Mouse (Mus musculus) lung, embryonic 14.5 days (tissue): ENCODE results near the gene Pitpnm1. TPM values are rescaled to one million over a fixed set of nuclear protein-coding genes. Genes with fewer than 3 reads are reported as not detected.

Source experiments
- ATAC-seq: fragments of 200-750 bp; cut with Nextera tagmentation; 2 replicates; pipeline ENCODE4 v1.8.0; 2017; ENCODE audit warnings: mild to moderate bottlenecking, moderate TSS enrichment, moderate library complexity; ENCODE audit not compliant: insufficient read depth
- DNase-seq: peaks from one replicate; pipeline ENCODE4 v3.0.0-alpha.2; 2015
- H3K27ac ChIP-seq: fragments of 300-500 bp; sonication (generic); 2 replicates; pipeline ENCODE4 v1.5.1; 2014; ENCODE audit warnings: low read depth, mild to moderate bottlenecking, moderate library complexity
- H3K27me3 ChIP-seq: fragments of 300-500 bp; sonication (generic); 2 replicates; pipeline ENCODE4 v1.6.1; 2014; ENCODE audit warnings: low read length, control low read depth; ENCODE audit not compliant: insufficient read depth
- H3K36me3 ChIP-seq: fragments of 300-500 bp; sonication (generic); 2 replicates; pipeline ENCODE4 v1.6.1; 2014; ENCODE audit warnings: control low read depth; ENCODE audit not compliant: insufficient read depth
- H3K4me1 ChIP-seq: fragments of 300-500 bp; sonication (generic); 2 replicates; pipeline ENCODE4 v1.6.1; 2014; ENCODE audit warnings: antibody characterized with exemption, control low read depth; ENCODE audit not compliant: insufficient read depth
- H3K4me2 ChIP-seq: fragments of 300-500 bp; sonication (generic); 2 replicates; pipeline ENCODE4 v1.6.1; 2014; ENCODE audit warnings: mild to moderate bottlenecking
- H3K4me3 ChIP-seq: fragments of 300-500 bp; sonication (generic); 2 replicates; pipeline ENCODE4 v1.5.1; 2014; ENCODE audit warnings: low read depth, low read length
- H3K9ac ChIP-seq: fragments of 300-500 bp; sonication (generic); 2 replicates; pipeline ENCODE4 v1.6.1; 2014
- H3K9me3 ChIP-seq: fragments of 300-500 bp; sonication (generic); 2 replicates; pipeline ENCODE4 v1.6.1; 2016; ENCODE audit warnings: low read depth, low read length, control low read depth
- CTCF ChIP-seq: IDR thresholded peaks from 2 replicates; pipeline ENCODE4 v1.5.1; 2016; ENCODE audit warnings: antibody characterized with exemption, low read depth
- whole genome bisulfite sequencing: fragments of 180-500 bp; shearing (Covaris S2); extraction: QIAGEN DNeasy Blood & Tissue Kit; methylation state at CpG from one replicate; pipeline ENCODE4 v1.1.7; 2014; 5-methylcytosine and 5-hydroxymethylcytosine counted together
- polyA plus RNA-seq: library from polyadenylated mRNA; unstranded; fragments of >200 nt; fragmentation: Nextera tagmentation; extraction: Ambion mirVana; gene quantifications from 2 replicates; pipeline ENCODE4 v1.2.1, GENCODE M21; 2014

The Pitpnm1 gene
- polyA plus RNA-seq, 1 experiment from 2014 or later: 5.5 TPM

DNA sequence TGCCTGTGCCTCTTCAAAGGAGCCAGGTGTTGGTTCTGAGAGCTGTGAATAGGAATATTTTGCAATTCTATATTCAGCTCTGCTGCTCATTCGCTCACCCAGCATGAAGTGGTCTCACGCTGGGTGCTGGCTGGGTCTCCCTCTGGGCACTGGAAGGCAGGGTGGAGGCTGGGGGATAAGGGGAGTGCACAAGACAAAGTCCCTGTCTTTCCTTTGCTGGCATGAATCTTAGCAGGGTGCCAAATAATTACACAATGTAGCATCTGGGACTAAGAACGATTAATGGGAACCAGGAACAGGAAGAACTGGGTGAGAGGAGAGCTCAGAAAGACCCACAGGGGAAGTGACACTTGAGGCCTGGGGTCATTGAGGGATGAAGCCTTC lies 47.2 kb downstream of the Pitpnm1 start:
- no peak overlapping the region for H3K4me3 ChIP-seq
- H3K27ac ChIP-seq: no peak overlapping the region

DNA sequence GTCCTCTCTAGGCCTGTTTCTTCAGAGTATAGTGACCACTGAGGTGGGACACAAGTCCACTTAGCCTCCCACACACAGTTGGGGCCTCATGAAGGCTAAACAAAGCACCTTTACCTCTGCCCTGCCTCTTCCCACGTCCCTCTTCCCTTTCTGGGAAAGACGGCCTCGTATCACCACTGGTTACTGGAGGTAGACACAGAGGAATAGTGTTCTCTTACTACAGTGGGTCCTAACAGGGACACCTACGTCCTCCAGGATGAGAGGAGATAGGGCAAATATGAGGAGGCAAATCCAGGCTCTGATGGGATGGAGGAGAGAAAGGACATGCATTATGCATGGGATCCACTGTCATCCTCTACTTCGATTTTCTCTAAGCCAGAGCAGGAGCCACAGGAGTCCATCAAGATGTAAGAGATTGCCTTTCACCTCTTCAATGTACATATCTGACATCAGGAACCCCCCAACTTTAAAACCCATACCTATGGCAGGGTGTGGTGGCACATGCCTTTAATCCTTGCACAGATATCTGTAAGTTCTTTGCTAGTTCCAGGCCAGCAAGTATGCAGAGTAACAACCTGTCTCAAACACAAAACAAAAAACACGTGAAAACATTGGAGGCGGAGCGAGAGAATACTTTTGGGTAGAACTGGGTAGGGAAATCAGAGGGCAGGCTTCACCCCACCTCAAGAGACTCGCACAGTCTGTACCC lies 48.1 kb downstream of the Pitpnm1 start:
- Histone ChIP-seq H3K4me1 (peaks cover 5% of the 10 kb centered on the region), H3K36me3 (peaks cover 18% of the 10 kb centered on the region), H3K27ac (peak overlapping the region; percentile 40; the same call in 1 of the 2 replicates), H3K27me3 (no peaks in the 10 kb centered on the region), H3K4me2 (peak overlapping the region; percentile 87), H3K4me3 (peak overlapping the region; percentile 89), H3K9ac (peak overlapping the region; percentile 85), H3K9me3 (no peaks in the 10 kb centered on the region)
- TF ChIP-seq CTCF: no peak
- no peak for DNase-seq
- ATAC-seq: 0 out of 2 replicates have a peak, but pooled peaks have one; percentile 2
- WGBS: 34% methylated on average over 9 of the region's 9 CpGs

More for the DNA sequence above, 47.2 kb downstream of the Pitpnm1 start:
- TF ChIP-seq CTCF: no peak
- WGBS: 59% methylated on average over 3 of the region's 3 CpGs
- H3K27me3 ChIP-seq: no peaks in the 10 kb centered on the region
- no peak overlapping the region for H3K4me2 ChIP-seq
- ATAC-seq: no peak
- H3K36me3 ChIP-seq: peaks cover 18% of the 10 kb centered on the region
- H3K9ac ChIP-seq: no peak overlapping the region
- H3K9me3 ChIP-seq: no peaks in the 10 kb centered on the region
- no peak for DNase-seq
- H3K4me1 ChIP-seq: peaks cover 5% of the 10 kb centered on the region

DNA sequence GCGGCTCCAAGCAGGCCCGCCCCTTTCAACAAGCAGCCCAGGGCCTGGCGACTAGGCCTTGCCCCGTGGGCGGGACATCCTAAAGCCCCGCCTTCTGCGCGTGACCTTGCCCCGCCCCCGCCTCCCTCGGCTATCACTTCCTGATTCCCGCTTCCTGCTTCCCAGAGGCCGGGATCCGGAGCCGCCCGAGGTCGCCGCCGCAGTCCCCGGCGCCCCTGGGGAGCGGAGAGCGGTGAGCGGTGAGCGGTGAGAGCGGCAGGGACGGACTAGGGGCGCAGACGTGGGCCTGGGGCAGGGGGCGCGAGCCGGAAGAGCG lies 48.7 kb downstream of the Pitpnm1 start, which contains the start of gene Coro1b:
Gene Coro1b, plus strand, starts transcription at position 129 of the 316 bp plus-strand sequence.
- peak; percentile 98 for ATAC-seq
- H3K27ac ChIP-seq: peak within 1 kb of the TSS; percentile 40; the same call in 1 of the 2 replicates

DNA sequence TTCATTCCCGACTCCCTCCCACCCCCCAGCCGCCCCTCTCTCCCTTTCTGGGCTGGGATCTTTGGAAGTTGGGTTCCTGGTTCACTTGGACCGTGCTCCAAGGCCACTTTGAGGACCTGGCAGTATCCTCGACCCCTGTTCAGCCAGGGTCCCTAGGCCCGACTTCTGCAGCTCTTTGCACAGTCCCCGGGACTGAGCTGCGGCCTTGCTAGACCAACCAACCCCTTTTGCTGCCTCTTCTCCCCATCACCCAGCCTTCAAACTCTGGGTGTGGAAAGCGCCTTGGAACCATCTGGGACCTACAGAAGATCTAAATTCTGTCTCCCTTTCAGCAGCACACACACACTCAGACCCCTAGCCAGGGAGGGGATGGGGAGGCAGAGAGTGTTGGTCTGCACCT lies 49.0 kb downstream of the Pitpnm1 start:
- peak overlapping the region; percentile 89 for H3K4me3 ChIP-seq

More for the DNA sequence above, 48.7 kb downstream of the Pitpnm1 start, which contains the start of gene Coro1b:
- Histone ChIP-seq H3K9ac (peak within 1 kb of the TSS; percentile 85), H3K9me3 (no peaks in the 10 kb centered on the region), H3K36me3 (peaks cover 21% of the 10 kb centered on the region), H3K27me3 (no peaks in the 10 kb centered on the region), H3K4me2 (peak within 1 kb of the TSS; percentile 87), H3K4me1 (peaks cover 5% of the 10 kb centered on the region), H3K4me3 (peak within 1 kb of the TSS; percentile 89)
- DNase-seq: peak; percentile 98
- no peak for TF ChIP-seq CTCF
- 0% methylated on average over 33 of the region's 33 CpGs for WGBS

DNA sequence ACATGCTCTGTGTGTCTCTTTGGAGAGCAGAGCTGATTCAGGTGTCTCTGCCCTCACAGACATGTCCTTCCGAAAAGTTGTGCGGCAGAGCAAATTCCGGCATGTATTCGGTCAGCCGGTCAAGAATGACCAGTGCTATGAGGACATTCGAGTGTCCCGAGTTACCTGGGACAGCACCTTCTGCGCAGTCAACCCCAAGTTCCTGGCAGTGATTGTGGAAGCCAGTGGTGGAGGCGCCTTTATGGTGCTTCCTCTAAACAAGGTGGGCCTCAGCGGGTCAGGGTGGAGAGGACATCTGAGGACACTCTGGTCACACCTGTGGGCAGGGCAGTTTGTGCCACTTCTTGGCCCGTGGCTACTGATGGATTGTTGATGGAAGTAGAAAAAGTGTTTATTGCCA lies 49.5 kb downstream of the Pitpnm1 start:
- no peaks in the 10 kb centered on the region for H3K27me3 ChIP-seq
- H3K9me3 ChIP-seq: no peaks in the 10 kb centered on the region
- no peak overlapping the region for H3K27ac ChIP-seq
- 81% methylated on average over 11 of the region's 11 CpGs for WGBS
- DNase-seq (no peak), ATAC-seq (no peak)
- peak overlapping the region; percentile 89 for H3K4me3 ChIP-seq
- H3K9ac ChIP-seq: peak overlapping the region; percentile 85
- peaks cover 5% of the 10 kb centered on the region for H3K4me1 ChIP-seq
- H3K36me3 ChIP-seq: peaks cover 27% of the 10 kb centered on the region
- TF ChIP-seq CTCF: no peak
- peak overlapping the region; percentile 87 for H3K4me2 ChIP-seq

More for the DNA sequence above, 49.0 kb downstream of the Pitpnm1 start:
- ATAC-seq: peak; percentile 57
- peak overlapping the region; percentile 40; the same call in 1 of the 2 replicates for H3K27ac ChIP-seq
- peak overlapping the region; percentile 85 for H3K9ac ChIP-seq
- no peak for DNase-seq
- no peaks in the 10 kb centered on the region for H3K27me3 ChIP-seq
- WGBS: 6% methylated on average over 8 of the region's 8 CpGs
- H3K36me3 ChIP-seq: peaks cover 25% of the 10 kb centered on the region
- peaks cover 5% of the 10 kb centered on the region for H3K4me1 ChIP-seq
- TF ChIP-seq CTCF: no peak
- peak overlapping the region; percentile 87 for H3K4me2 ChIP-seq
- no peaks in the 10 kb centered on the region for H3K9me3 ChIP-seq

DNA sequence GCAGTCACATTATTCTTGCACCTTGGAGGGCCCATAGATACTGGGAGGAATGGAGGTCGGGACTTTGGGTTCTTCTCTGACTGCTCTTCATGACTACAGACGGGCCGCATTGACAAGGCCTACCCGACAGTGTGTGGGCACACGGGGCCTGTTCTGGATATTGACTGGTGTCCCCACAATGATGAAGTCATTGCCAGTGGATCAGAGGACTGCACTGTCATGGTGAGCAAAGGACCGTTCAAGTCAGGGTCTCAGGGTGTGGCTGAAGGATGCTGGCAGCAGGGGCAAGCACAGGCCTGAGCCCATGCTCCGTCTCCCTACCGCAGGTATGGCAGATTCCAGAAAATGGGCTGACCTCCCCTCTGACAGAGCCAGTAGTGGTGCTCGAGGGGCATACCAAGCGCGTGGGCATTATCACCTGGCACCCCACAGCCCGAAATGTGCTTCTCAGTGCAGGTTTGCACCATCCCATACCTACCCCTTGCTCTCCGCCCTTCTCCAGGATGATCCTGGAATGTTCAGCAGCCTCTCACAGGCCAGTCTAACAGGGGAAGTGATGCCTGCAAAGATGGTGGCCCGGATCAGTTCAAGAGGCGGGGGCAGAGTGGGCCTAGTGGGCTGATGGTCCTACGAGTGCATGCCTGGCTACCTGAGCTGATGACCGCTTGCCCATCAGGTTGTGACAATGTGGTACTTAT lies 50.1 kb downstream of the Pitpnm1 start:
- Histone ChIP-seq H3K36me3 (peaks cover 27% of the 10 kb centered on the region), H3K27ac (no peak overlapping the region), H3K4me3 (peak overlapping the region; percentile 89; the same call in 1 of the 2 replicates), H3K9ac (no peak overlapping the region), H3K4me2 (peak overlapping the region; percentile 87; the same call in 1 of the 2 replicates), H3K27me3 (no peaks in the 10 kb centered on the region), H3K4me1 (peaks cover 5% of the 10 kb centered on the region), H3K9me3 (no peaks in the 10 kb centered on the region)
- 90% methylated on average over 17 of the region's 17 CpGs for WGBS
- DNase-seq (no peak), ATAC-seq (no peak)
- TF ChIP-seq CTCF: no peak
